Mouse (Mus musculus): ENCODE data around the gene Dock8.

The Dock8 gene

DNA sequence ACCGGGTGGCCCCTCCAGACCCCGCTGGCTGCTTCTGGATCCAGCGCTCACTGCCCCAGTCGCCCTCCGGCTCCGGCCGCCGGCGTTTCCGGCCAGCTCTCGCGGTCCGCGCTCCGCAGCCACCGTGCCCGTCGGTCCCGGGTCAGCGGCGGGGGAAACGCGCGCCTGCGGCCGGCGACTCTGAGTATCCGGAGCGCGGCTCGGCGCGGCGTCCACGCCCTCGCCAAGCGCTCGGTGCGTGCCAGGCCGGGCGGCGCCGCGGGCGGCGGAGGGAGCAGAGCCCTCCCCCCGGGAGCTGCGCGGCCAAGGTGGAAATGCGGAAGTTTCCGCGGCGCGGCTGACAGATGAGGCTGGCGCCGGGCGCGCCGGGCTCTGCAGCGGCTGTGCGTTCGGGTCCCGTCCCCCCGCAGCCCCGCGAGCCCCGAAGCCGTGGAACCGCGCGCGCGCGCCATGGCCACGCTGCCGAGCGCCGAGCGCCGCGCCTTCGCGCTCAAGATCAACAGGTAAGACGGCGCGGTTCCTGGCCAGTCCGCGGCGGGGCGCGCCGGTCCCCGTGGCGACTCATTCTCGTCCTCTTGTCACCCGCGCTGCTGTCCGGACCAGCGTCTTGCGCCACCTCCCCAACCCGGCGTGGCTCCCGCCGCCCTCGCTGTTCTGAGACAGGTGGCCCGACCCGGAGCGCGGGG lies at the start of gene Dock8:
TSS of gene Dock8 (plus strand) at position 334 of the 686 bp plus-strand sequence.
- DNase-seq, result peak; percentile 13 to 23

DNA sequence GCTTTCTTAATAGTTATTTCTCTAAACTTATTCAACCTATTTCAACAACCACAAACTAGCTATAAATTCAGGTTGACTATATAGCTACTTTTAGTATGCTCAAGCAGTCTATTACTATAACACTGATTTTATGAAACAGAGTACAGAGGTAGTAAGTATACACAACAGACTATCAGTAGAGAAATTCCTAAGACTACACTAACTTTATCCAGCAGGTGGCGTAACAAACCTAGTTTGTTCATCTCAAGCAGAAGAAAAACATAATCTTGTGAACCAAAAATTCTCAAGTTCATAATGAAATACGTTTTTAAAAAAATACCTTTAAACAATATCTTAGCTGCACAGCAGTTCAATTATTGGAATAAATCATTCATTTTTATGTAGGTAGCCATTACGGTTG lies 40.8 kb upstream of the Dock8 start:
- no peak for DNase-seq

DNA sequence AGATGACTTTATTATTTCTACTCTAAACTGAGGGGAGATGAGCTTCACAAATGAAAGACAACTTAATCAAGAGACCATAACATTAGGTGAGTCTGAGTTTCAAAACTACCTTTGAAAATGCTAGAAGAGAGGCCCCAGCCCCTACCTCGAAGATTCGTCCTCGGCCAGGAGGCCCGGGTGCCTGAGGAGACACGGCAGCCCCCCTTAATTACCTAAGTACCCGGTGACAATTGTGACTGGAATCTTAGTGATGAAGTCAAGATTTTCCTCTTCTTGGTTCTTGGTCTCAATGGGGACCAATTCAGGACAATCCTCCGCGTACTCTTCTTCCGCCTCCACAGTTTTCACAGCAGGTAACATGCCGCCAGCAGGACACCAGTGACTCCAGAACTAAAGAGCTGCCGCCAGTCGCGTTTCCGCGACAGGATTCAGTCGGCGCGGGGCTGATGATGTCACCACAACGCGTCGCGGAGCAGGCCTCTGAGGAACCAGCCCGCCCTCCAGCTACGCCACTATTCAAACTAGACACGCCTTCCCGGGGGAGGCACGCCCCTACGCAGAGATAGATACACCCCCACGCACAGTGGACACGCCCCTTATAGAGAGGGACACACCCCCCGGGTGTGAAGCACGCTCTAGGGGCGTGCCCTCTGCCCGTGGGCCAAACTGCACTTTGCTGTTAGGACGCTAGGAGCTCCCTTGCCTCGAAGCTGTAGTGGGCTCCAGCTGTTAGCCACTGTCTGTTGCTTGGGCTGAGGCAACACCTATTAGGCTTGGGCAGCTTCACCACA lies 38.0 kb upstream of the Dock8 start, which contains the start of gene Cbwd1:
TSS of gene Cbwd1 (minus strand) at position 439 of the 791 bp plus-strand sequence.
- peak; percentile 93 to 95 for DNase-seq

DNA sequence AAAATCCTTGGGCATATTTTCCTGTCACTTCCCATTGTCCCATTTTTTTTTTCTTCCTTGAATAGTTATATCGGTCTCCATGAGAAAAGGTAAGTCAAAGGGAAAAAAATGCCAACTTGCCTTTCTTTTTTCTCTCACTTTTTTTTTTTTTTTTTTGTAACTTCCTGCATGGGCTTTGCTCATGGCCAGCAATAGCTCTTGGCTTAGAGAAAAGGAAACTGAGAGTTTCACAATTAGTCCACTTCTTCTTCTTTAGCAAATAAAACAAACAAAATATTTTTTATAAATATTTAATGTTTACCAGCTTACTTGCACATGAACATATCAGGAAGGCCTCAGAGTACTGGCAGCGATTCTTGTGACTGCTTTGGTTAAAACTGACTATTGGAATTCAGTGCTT lies 33.1 kb upstream of the Dock8 start:
- no peak for DNase-seq

DNA sequence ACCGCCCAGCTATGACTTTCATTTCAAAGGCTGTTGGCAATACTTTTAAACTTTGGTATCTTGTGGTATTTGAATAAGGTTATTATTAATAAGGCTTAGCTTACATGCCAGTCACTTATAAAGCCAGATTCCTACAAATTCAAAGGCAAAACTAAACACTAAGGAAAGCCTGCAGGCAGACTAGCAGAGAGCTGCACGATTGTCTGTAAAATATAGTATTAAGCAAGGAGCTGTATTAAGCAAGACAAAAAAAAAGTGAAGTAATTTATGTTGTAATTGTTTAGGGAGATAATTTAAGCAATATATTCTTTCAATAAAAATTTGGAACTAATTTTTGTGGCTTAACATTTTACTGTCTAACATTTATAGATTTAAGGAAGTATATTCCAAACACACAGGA lies 32.4 kb upstream of the Dock8 start:
- DNase-seq, result no peak

DNA sequence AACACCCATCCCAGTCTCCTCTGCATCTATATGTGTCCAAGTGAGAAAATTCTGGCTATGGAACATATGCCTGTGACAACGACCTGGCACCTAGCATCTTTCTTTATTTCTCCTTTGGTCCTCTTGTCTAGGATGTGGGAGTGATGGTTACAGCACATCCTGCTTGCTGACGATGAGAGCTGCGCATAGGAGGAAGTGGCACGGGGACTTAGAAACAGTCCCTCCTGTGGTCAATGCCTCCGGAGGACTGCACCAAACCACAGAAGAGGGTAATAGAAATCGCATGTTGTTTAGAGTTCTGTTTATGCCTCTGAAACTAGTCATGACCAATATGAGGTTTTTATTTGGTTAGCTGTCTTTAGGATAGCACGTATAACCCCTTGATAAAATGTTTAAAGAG lies 28.0 kb upstream of the Dock8 start:
- no peak for DNase-seq

DNA sequence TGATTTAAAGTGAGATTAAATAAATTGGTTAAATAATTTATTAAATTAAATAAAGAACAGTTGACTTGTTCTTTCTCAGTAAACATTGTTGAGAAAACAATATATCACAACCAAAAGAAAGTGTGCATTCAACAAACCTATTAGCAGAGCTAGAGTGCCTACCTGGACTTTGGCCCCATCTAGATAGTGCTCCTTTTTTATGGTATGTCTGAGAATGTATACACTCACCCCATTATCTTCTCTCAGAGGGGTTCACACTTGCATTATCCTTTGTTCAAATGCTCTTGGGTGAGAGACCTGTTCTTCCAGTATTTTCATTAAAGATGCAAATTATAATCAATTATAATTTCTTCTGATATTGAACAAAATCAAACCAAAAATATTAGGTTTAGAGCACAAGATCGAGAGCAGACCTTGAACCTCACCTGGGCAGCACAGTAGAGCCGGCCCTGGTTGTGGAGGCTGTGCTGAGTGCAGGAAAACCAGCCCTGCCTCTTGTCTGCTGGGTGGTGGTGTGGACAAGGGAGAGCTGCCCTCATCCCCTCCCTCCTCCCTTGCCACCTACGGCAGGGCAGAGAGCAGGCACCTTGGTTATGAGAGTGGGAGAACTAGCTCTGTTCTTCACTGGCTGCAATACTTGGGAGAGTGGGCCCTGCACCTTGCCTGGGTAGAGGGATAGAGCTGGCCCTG lies 26.5 kb upstream of the Dock8 start:
- no peak for DNase-seq

DNA sequence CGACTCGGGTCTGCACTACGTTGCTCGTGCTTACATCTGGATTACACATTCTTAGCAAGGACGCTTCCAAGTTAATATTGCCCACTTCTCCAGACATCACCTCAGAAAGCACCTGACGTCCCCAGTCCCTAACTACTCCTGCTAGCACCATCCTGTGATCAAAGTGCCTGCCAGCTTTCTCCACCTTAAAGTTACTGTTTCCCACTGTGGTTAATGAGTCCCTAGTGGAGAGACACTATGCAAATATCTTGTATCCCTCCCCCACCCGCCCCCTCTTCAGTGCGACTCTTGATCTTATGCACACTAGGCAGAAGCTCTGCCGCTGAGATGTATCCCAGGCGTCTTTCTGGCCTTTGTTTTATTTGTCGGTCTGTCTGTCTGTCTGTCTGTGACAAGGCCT lies 21.3 kb upstream of the Dock8 start:
- no peak for DNase-seq

DNA sequence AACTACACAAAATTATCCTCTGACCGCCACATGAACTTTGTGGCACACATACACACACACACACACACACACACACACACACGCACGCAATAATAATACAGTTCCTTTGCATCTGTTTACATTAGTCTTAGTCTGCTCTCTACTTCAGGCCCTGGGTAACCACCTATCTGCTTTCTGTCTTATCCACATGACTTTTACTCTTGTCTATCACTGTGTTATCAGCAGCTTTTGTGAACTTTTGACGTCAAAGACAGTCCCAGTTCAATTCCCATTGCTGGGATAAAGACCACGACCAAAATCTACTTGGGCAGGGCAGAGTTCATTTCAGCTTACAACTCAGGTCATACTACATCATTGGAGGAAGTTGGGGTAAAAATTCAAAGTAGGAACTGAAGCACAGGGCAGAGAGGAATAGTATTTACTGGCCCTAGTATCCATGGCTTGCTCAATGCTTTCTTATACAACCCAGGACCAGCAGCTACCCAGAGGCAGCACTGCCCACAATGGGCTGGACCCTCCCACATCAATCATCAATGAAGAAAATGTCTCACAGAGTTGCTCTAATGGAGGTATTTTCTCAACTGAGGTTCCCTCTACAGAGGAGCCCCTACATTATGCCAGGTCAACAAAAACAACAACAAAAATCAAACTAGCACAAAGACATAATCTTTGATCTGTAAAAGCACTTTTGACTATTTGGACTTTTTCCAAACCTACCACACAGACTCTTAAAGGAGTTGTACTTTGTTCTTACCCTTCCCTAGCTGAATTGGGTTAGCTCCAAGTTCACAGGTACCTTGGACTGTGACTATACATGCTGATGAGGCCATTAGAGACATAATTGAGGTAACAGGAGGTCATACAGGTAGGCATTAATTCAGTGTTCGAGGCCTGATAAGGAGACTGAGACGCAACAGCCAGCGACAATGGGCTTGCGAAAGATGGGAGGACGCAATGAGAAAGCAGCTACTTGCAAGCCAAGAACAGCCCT lies 20.2 kb upstream of the Dock8 start:
- DNase-seq, result no peak

DNA sequence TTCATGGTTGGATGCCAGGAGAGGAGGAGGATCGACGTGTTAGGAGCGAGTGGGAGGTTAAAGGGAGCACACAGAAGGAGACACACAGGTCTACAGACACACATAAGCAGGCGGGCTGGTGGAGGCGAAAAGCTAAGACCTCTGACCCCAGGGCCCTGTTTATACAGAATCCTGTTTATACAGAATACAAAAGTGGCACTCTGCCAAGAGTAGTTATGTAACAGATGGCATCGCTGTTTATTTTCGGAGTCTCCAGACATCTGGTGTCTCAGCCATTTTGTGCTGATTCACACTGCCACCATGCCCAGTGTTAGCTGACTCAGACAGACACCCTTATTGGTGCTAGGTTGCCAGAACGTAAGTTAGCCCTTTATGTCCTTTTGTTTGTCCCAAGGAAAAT lies 18.0 kb upstream of the Dock8 start:
- DNase-seq, result peak; percentile 43 to 57

DNA sequence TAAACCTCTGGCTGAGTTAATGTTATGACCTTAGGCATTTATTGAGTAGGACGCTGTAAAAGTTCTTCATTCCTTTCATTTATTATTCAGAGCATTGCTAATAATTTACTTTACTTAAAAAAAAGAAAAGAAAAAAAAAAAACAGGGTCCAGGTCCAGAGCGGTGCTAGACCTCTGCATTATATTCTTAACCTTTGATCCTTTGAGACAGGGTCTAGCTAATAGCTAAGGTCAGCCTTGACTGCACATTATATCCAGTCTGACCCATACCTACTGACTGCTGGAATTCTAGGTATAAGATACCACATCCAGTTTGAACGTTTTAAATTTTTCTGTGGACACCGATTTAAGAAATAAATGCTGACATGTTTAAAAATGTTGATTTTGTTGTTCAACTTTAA lies 16.3 kb upstream of the Dock8 start:
- DNase-seq, result no peak

DNA sequence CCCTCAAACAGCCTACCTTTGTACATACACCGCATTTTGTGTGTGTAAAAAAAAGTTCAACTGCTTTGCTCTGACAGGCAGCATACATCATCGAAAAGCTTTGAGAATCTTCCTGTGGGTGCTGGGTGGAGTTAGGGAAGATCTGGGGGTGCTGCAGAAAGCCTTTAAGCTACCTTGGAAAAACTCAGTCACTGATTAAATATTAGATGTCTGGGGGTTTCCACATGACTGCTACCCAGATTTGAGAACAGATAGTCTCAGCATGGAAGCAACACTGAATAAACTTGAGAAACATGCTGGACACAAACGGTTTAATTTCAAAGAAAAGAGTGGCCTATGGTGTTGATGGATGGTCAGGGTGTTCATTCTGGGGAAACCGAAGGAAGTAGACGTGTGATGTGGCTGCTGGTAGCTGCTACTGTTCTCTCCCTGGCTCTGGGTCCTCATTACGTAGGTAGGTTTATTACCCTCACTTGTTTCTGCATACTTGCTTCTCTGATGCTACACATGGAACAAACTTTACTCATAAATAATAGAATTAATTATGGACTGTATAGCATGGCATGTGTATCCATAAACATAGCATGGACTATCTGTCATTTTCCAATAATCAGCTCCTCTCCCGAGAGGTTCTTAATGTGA lies 15.4 kb upstream of the Dock8 start:
- DNase-seq, result no peak

DNA sequence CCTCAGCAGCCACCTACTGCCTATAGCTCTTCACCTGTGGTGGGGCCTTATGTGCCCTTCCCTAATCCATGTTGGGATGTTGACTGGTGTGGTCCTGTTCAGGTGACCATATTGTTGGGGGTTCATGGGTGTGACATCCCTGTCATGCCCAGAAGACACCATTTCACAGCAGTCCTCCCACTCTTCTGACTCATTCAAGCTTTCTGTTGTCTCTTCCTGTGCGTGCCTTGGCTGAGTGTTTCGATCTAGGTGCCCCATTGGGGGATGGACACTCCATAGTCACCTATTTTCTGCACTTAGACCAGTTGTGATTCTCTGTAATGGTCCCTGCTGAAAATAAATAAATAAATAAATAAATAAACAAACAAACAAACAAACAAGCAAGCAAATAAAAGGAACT lies 14.3 kb upstream of the Dock8 start:
- DNase-seq, result no peak

DNA sequence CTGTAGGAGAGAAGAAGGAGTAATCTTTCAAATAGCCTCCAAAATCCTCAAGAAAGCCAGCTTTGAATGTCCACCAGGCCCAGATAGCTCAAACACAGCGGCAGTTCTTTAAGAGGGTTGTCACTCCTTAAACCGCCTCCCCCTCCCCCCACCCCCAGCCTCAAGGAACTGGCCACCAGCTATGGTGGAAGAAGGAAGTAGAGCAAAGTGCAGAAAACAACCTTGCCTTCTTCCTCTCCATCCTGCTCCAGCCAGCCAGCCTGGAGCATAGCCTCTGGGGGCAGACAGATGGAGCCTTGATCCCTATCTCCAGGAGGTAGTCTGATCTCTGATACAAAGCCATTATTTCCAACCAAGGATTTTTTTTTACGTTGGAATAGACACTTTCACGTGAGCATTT lies 12.0 kb upstream of the Dock8 start:
- no peak for DNase-seq

DNA sequence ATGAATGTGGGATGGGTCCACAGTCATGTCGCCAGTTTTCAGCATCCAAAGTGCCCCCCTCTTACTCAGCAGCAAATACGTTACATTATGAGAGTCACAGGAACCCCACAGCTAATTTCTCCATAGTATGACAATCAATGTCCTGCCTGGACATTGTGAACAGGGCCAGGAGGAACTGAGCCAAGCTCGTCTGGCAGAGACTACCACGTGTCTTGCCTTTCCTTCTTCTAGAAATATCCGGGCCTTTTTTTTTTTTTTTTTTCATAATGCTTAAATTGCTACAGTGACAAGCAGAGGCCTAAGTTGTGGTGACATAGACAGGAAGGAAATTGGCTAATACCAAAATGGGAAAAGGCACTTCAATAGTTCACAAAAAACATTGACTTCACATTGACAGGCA lies 10.5 kb upstream of the Dock8 start:
- DNase-seq, result no peak

DNA sequence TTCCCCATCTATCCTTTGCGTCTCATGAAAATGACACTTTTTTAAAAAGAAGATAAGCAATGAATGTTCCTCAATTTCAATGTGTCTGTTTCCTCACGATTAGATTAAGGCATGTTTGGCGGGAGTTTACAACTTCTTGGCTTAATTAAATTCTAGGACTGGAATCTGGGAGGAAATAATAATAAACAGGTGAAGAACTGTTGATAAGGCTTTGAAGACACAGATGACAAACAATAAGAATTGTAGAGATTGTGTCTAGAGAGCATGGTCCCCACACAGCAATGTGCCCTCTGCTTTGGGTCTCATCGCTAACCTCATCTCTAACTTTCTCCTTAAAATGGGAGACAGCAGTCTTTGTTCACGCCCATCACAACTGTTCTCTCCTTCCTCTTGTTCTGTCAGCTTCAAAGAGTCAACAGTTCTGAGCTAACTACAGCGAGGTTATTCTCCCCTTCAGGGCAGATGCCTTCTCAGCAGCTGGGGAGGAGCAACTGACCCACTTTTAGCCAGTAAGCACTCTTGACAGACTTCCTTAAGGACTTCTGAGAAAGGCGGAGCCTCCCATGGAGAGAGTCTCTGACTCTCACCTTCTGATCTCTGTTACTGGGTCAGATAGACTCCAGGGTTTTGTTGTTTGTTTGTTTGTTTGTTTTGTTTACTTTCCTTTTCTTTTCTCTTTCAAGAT lies 9.1 kb upstream of the Dock8 start:
- DNase-seq, result no peak

DNA sequence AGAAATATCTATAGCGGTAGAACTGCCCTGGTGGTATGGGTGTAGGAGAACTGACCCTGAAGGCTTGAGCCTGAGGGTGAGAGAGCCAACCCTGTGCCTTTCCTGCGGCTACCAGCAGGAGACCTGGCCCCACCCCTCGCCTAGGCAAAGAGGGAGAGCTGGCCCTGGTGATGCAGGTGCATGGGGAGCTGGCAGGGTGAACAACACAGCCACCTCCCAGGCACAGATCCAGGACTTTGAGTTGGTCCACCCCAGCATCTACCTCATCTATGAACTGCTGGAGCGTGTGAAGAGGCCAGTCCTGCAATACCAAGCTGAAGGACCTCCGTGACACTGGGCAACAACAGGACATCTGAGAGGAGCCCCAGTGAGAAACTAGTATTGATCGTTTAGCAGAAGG lies 5.8 kb upstream of the Dock8 start:
- DNase-seq, result no peak

DNA sequence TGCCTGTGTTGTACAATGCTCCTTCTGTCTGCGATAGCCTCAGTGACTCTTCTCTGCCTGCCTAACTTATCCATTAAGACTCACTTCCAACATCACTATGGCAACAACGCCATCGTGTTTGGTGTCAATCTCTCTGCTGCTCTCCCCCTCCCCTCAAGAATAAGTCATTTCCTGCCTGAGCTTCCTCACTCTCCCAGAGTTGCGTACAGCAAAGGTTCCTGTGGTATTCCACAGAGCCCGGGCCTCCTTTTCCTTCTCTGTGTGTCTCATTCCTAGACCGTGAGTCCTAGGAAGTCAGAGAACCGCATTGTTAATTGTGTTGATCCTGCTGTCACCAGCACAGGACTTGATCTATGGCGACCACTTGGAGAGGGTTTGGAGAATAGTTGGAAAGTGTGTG lies 4.4 kb upstream of the Dock8 start:
- DNase-seq, result no peak

DNA sequence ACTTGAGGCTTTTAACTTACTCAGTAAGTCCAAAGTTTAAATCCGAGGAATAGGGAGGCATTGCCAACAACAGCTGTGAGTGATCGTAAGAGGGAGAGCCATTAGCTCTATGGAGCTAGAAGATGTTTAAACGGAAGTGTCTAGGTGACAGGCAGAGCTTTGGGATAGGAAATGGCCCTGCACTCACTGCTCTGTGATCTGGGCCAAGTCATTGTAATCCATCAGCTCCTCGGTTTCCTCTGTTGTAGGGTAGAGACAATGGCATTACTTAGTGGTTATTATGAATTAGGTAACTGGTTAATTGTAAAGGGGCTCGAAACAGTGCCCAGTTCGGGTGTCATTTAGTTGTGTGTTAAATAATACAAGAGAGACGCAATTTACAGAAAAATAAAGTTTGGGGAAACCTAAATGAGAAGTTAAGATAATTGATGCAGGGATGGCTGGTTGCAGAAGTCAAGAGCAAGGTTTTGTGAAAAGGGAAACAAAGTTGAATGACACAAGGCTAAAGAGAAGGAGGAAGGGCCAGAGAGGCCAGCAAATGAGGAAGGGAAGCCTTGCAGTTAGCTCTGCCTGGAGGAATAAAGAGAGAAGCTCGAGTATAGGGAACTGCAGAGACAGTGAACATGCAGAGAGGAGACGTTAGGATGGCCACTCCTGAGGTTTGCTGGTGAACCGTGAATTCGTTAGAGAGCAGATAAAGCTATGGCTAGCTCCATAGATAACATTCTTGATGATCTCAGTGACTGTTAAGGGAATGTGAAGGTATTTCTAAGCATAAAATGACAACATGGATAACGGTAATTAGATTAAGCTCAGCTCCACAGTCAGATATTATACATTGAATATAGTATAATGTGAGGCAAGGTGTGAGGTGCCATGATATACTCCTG lies 2.3 kb upstream of the Dock8 start:
- DNase-seq, result no peak

DNA sequence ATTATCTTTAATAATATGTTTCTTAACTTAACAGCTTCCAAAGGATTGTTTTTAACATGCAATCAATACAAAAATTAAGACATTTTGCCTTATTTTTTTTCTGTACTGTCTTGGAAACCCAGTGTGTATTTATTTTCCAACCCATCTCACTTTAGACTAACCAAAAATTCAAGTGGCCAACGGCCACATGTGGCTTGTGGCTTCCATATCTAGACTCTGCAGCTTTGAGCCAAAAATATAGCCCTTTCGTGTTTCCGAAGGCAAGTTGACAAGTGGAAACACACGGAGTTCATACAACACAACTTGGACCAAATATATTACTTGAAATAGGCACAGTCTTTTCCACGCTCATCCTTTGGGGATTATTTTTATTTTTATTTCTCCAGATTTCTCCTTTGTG lies 773 bp upstream of the Dock8 start:
- DNase-seq, result no peak

All from cerebellum, postnatal 36 days (tissue).